Mouse (Mus musculus): ENCODE data around the gene Olfr1061.
"Not testable (repeated sequence)": the region's sequence is repeated elsewhere in the genome, so short reads cannot be mapped to it uniquely, and the experiment has no call there.

Gene Olfr1061

GRCm38 (mm10) chr2:86413950-86414349 is at the start of gene Olfr1061:
Gene Olfr1061, minus strand, starts transcription at chr2:86414050.
- no peak for ATAC-seq (ENCODE audit: insufficient number of reproducible peaks, low FRiP score, low TSS enrichment)

GRCm38 (mm10) chr2:86460434-86460833 is 46.6 kb upstream of the Olfr1061 start:
- ATAC-seq (ENCODE audit: insufficient number of reproducible peaks, low FRiP score, low TSS enrichment): no peak

GRCm38 (mm10) chr2:86456169-86456568 is 42.3 kb upstream of the Olfr1061 start, which contains the start of gene Olfr1066:
Gene Olfr1066, minus strand, starts transcription at chr2:86456269.
- no peak for ATAC-seq (ENCODE audit: insufficient number of reproducible peaks, low FRiP score, low TSS enrichment)

GRCm38 (mm10) chr2:86450491-86450890 is 36.6 kb upstream of the Olfr1061 start, which contains the start of gene Olfr1065:
Gene Olfr1065, minus strand, starts transcription at chr2:86450591.
- ATAC-seq (ENCODE audit: insufficient number of reproducible peaks, low FRiP score, low TSS enrichment): not testable (repeated sequence)

- not testable (repeated sequence) for ATAC-seq (ENCODE audit: insufficient number of reproducible peaks, low FRiP score, low TSS enrichment)
Observed at GRCm38 (mm10) chr2:86442101-86442500, 28.3 kb upstream of the Olfr1061 start.

GRCm38 (mm10) chr2:86428511-86428910 is 14.7 kb upstream of the Olfr1061 start:
- not testable (repeated sequence) for ATAC-seq (ENCODE audit: insufficient number of reproducible peaks, low FRiP score, low TSS enrichment)

GRCm38 (mm10) chr2:86426649-86427048 is 12.8 kb upstream of the Olfr1061 start, which contains the start of gene Olfr1062:
Gene Olfr1062, minus strand, starts transcription at chr2:86426749.
- ATAC-seq (ENCODE audit: insufficient number of reproducible peaks, low FRiP score, low TSS enrichment): not testable (repeated sequence)

GRCm38 (mm10) chr2:86395114-86395513 is 18.7 kb downstream of the Olfr1061 start:
- ATAC-seq (ENCODE audit: insufficient number of reproducible peaks, low FRiP score, low TSS enrichment): no peak

GRCm38 (mm10) chr2:86388461-86388860 is 25.4 kb downstream of the Olfr1061 start, which contains the start of gene Olfr1058:
Gene Olfr1058, minus strand, starts transcription at chr2:86388561.
- not testable (repeated sequence) for ATAC-seq (ENCODE audit: insufficient number of reproducible peaks, low FRiP score, low TSS enrichment)

GRCm38 (mm10) chr2:86378293-86378692 is 35.6 kb downstream of the Olfr1061 start, which contains the start of gene Olfr1057:
Gene Olfr1057, minus strand, starts transcription at chr2:86378393.
- no peak for ATAC-seq (ENCODE audit: insufficient number of reproducible peaks, low FRiP score, low TSS enrichment)

- ATAC-seq (ENCODE audit: insufficient number of reproducible peaks, low FRiP score, low TSS enrichment): not testable (repeated sequence)
Observed at GRCm38 (mm10) chr2:86366342-86366741, 47.5 kb downstream of the Olfr1061 start.

Measured in cerebellum, adult (tissue).